Mouse (Mus musculus) gastrocnemius, adult 18-20 months (tissue): ENCODE measurements around the gene Kank2. TPM values are rescaled to one million over a fixed set of nuclear protein-coding genes. Genes with fewer than 3 reads are reported as not detected.
"Not testable (repeated sequence)": the region's sequence is repeated elsewhere in the genome, so short reads cannot be mapped to it uniquely, and the experiment has no call there.

ENCODE experiments used
- DNase-seq: peaks from one replicate; pipeline ENCODE4 v3.0.0; 2021; ENCODE audit warnings: low spot score
- total RNA-seq, 2 experiments: library from RNA; stranded (reverse); gene quantifications; 2 replicates each; pipeline ENCODE4 v1.2.3; 2021

The Kank2 gene
- total RNA-seq, 2 experiments from 2014 or later = 12.6 to 14.3 TPM

- DNase-seq = peak; percentile 69
Measured at GRCm38 (mm10) chr9:21786906-21787305, 11.6 kb downstream of the Kank2 start.

- not testable (repeated sequence) for DNase-seq
Measured at GRCm38 (mm10) chr9:21786309-21786708, 12.2 kb downstream of the Kank2 start.

- no peak for DNase-seq
Measured at GRCm38 (mm10) chr9:21784517-21785307, 13.8 kb downstream of the Kank2 start.

GRCm38 (mm10) chr9:21781657-21782468 lies 16.7 kb downstream of the Kank2 start:
- DNase-seq = peak; percentile 79

DNA sequence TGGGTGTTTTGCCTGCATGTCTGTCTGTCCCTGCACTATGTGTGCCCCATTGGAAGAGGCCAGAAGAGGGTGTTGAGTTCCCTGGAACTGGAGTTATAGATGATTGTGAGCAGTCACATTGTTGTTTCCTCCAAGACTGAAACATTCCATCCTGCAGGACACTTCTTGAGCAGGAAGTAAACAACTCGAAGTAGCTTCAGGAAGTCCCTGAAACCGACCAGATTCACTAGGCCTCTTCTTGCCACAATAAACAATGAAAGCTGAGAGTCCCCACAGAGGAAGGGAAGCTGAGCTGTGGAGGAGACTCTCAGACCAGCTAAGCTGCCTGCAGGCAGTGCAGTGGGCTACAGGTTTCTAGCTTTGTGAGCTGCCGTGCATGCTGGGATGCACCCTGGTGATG lies 20.8 kb downstream of the Kank2 start:
- no peak for DNase-seq

- DNase-seq = no peak
Measured at GRCm38 (mm10) chr9:21774353-21774752, 24.2 kb downstream of the Kank2 start.

DNA sequence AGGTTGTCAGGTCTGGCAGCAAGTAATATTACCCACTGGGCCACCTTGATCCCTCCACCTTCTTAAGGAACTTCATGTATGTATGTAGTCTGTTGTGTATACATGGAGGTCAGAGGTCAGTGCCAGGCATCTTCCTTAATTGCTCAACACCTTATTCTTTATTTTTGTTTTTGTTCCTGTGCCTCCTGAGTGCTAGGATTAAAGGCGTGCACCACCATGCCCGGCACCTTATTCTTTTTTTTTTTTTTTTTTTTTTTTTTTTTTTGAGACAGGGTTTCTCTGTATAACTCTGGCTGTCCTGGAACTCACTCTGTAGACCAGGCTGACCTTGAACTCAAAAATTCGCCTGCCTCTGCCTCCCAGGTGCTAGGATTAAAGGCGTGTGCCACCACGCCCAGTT lies 25.1 kb downstream of the Kank2 start:
- DNase-seq = not testable (repeated sequence)

DNA sequence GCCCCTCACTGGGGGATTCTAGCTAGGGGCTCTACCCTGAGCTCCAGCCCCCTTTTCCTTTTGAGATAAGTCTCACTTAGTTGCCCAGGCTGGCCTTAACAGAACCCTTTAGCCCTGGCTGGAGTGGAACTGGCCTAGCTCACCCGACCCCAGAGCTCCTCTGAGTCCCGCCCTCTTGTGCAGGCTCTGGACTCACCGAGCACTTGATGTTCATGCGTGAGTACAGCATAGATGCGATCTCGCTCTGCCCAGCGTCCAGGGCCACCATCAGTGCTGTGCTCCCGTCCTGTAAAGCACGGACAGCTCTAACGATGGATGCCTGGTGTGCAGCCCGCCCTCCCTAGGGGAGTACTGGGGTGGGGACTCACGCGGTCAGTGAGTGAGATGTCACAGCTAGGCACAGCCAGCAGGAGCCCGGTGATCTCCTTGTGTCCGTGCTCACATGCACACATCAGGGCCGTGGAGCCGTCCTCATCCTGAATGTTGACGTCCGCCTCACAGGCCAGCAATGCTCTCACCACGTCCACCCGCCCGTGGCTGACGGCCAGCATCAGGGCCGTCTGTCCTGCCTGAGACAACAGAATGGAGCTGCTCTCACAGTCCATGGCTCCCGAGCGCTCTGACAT lies 28.9 kb downstream of the Kank2 start:
- DNase-seq = no peak

- DNase-seq = peak; percentile 45
Measured at GRCm38 (mm10) chr9:21768511-21769411, 29.8 kb downstream of the Kank2 start.

DNA sequence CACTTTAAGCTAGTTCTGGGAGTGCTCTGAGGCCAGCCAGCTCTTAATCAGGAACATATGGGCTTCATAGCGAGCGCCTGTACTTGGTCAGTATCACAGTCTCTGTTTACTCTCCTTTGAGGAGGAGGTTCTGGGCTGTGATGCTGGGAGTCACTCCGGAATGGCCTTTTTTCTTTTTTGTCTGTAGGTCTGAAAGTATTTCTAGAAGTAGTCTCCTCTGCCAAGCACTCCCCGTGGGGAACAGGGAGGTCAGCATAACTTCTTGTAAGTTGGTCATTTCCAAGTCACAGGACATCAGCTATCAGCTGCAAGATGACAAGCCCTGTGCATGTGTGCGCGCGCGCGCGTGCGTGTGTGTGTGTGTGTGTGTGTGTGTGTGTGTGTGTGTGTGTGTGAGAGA lies 30.6 kb downstream of the Kank2 start:
- DNase-seq = peak; percentile 64

DNA sequence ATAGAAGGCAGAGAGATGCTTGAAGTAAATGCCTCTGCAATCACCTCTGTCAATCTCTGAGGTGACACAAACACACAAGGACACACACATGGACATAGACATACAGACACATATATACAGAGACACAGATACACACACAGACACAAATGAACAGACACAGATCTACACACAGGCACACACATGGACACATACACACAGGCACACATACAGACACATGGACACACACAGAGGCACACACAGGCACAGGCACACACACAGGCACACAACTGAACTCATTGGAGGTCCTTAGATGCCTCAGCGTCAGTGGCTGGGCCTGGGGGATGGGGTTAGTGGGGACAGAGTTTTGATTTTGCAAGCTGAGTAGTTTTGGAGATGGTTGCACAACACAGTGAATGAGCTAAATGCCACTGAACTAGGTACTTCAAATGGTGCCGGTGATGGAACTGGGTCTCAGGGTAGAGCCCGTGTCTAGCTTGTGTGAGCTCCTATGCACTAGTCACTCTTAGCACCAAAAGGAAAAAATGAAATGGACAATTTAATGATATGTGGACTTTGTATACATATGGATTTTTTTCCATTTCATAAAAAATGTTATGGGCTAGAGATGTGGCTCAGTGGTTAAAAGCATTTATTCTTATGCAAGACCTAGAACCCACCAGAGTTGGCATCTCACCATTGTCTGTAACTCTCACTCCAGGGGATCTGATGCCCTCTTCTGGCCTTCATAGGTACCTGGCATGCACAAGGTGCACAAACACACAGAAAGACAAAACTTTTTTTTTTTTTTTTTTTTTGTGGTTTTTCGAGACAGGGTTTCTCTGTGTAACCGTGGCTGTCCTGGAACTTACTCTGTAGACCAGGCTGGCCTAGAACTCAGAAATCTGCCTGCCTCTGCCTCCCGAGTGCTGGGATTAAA lies 34.2 kb downstream of the Kank2 start:
- no peak for DNase-seq

- DNase-seq = no peak
Measured at GRCm38 (mm10) chr9:21762135-21762534, 36.4 kb downstream of the Kank2 start.

DNA sequence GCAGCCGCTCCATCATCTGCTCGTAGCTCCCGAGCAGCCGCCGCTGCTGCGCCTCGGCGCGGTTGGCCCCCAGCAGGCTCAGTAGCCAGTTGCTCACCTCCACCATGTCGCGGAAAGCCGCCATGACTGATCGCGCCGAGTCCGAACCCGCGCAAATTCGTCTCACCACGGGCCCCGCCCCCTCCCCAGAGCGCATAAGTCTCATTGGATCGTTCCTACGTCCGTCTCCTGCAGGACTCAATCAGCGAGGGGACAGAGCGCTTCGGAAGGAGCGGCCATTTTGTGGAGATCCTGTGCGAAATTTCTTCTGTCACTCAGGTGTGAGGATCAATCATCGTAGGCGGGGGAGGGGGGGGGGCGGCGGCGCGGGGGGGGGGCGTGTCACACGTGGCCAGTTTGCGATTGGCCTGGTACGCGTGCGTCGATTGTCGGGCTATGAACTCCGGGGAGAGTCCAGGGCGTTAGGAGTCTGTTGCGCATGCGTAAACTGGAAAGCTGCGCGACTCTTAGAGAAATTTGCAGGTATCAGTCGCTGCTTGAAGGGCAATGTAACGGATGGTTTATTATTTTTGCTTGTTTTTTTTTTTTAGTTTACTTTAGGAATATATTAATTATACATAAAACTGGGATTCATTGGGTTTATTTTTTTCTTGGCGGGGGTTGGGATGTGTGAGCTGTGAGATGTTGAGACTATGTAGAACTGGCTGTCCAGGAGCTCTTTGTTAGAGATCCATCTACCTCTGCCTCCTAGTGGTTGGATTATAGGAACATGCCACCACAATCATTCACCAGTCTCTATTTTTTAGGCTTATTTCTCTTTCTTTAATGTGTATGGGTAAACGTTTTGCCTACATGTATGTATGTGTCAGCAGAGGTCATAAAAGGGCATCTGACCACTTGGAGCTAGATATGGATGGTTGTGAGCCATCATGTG lies 38.1 kb downstream of the Kank2 start, which contains the start of gene Spc24:
Gene Spc24, minus strand, starts transcription at position 149 of the 934 bp plus-strand sequence.
- peak; percentile 97 for DNase-seq

- DNase-seq = no peak
Measured at GRCm38 (mm10) chr9:21759718-21760117, 38.8 kb downstream of the Kank2 start.

DNA sequence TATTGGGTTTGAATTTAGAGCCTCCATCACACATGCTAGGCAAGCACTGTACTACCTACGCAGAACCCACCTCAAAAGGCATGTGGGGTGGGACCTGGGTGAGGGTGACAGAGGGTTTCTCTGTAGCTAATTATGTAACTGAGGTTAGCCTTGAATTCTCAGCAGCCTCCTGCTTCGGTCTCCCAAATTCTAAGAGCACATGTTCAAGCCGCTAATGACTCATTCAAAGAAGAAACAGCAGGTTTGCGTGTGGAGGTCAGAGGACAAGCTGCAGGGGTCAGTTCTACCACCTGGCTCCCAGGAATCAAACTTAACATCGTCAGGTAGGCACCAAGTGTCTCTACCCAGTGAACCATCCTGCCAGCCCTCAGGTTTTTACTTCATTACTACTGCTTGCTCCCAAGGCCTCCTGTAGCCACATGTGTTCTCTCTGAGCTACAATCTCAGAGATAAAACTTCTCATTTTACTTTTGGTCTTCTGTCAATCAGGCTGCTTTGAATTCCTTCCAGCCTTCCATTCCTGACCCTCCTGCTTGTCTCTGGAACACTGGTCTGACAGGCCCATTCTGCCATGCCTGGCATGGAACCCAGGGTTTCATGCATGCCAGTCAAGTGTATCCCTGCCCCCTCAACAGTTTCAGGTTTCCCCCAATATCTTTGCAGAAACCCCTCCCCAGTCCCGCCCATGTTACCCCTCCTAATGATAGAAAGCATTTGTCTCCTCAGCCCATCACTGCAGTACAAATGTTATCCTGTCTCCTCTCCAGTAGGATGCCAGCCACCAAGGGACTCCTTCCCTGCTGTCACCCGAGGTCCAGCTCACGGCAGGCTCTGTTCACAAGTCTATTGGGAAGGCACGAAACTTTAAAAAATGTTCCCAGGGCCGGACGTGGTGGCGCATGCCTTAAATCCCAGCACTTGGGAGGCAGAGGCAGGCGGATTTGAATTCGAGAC lies 39.7 kb downstream of the Kank2 start:
- DNase-seq = no peak

- peak; percentile 13 for DNase-seq
Measured at GRCm38 (mm10) chr9:21754516-21755321, 43.8 kb downstream of the Kank2 start.

GRCm38 (mm10) chr9:21754003-21754402 lies 44.5 kb downstream of the Kank2 start:
- peak; percentile 93 for DNase-seq
